Mouse (Mus musculus): ENCODE data around the gene Il3.

The Il3 gene

GRCm38 (mm10) chr11:54217384-54217783, 49.7 kb downstream of the Il3 start:
- DNase-seq (ENCODE audit: low spot score in 2 of 2) = no peak

- DNase-seq (ENCODE audit: low spot score in 2 of 2) = no peak
These were observed 51.0 kb downstream of the Il3 start for GRCm38 (mm10) chr11:54216091-54216490.
